Mouse (Mus musculus) thymus, adult 2 months (tissue): Measurements from ENCODE around the gene Hes5.

ENCODE experiments used
- CTCF ChIP-seq: fragments of 200-500 bp; IDR thresholded peaks from 2 replicates; pipeline ENCODE4 v1.5.1; 2012; ENCODE audit warnings: mild to moderate bottlenecking, control low read depth, low read length, moderate library complexity, borderline replicate concordance; ENCODE audit not compliant: control insufficient read depth, poor library complexity, insufficient read depth; ENCODE audit errors: extremely low read depth
- POLR2A ChIP-seq: fragments of 200-500 bp; IDR thresholded peaks from 2 replicates; pipeline ENCODE4 v1.6.1; 2012; ENCODE audit warnings: mild to moderate bottlenecking, low read length, control low read depth, moderate library complexity; ENCODE audit not compliant: control insufficient read depth, poor library complexity, insufficient read depth; ENCODE audit errors: extremely low read depth

DNA sequence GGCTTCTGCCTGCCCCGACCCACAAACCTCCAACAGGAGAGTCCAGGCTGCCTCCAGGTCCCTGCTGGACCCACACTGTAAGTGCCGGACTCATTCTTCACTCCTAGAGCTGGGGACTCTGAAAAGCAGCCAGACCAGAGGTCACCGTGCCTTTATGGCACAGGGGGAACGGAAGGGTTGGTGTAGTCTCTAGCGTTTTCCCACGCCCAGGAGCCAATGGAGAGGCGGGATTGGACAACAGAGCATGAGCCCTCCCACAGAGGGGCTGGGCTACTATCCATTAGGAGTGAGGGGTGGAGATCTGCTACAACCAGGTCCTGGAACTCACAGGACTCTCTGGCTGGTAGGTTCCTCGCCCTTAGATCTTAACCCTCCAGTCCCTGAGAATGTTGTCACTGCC lies 14.4 kb upstream of the Hes5 start:
- TF ChIP-seq CTCF (no peak), POLR2A (no peak)
